Mouse (Mus musculus): ENCODE data around the gene Map3k13.

DNA sequence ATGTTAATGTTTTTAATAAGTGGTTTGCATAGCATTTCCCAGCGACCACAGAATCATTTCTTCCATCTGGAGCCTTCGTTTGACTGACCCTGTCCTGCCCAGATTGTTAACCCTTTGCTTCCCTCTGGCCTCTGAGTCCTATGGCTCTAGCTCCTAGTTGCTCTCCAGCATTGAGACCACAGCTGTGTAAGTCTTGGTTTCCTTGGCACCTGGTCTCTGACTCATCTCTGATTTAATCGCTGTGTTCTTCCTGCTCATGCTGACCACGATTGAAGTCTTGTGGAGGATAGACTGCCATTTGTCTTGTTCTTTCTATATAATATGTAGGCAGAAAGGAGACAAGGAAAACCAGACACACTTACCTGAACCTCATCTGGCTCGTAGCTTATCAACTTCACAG, 35.6 kb downstream of the Map3k13 start:
- TF ChIP-seq POLR2A (IDR thresholded peaks at IDR 0.05; ENCODE audit: borderline replicate concordance, extremely low read depth, low read depth, low read length) (no peak), CTCF (IDR thresholded peaks at IDR 0.05; ENCODE audit: insufficient read depth, low read length) (no peak)
